Mouse (Mus musculus): ENCODE measurements around the gene Nrcam.

Gene Nrcam

DNA sequence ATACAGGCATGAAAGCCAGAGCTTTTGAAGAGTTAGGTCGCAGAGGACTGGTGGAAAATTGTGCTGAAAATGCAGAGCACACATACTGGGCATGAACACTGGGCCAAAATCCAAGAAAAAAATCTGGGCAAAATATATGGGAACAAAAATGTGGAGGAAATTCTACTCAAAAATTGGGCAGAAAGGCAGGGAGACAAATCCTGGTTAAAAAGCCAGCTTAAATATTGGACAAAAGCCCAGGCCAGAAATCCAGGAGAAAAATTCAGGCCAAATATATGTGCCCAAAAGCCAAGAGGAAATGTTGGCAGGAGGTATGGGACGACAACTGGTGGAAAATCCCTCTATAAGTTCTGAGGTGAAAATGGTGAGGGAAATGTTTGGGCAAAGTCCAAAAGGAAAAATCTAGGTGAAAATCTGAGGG is 288.3 kb downstream of the Nrcam start:
- CTCF ChIA-PET, result no interaction called here

DNA sequence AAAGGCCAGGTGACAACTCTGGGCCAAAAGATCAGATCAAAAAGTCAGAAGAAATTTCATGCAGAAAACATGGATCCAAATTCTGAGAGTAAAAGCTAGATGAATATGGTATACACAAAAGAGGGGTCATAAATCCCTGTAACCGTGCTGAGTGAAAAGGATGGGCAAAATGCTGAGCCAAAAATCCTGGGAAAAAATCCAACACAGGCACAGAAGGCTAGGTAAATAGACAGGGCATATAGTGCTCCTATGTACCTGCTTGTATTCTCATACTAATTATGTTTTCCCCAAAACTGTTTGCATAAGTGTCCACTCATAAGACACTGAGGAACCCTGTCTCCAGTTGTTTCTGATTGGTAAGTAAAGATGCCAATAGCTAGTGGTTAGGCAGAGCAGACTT is 288.8 kb downstream of the Nrcam start:
- CTCF ChIA-PET, result no interaction called here

DNA sequence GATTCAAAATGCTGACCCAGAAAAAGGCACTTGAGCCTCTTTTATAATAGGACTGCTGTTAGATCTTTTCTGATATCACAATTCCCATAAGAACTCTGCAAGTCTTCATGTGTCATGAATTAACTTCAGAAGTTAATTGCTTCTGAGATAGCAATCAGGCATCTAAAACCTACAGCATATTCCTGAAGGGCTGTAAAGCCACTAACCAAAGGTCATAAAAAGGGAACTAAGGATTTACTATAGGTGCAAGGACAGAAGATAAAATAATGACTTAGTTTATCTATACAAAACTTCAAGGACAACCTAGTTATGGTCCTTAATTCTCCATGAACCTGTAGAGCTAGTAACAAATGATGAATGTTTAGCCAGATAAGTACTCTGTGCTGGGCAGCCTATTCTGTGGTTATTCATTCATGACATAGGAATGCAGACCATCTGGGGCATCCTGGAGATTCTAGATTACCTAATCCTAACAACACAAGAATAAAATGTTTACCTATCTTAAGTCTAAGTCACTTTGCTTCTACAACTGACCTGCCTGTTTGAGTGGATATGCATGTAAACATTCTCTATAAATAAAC is 310.7 kb downstream of the Nrcam start:
- CTCF ChIA-PET, result no interaction called here

DNA sequence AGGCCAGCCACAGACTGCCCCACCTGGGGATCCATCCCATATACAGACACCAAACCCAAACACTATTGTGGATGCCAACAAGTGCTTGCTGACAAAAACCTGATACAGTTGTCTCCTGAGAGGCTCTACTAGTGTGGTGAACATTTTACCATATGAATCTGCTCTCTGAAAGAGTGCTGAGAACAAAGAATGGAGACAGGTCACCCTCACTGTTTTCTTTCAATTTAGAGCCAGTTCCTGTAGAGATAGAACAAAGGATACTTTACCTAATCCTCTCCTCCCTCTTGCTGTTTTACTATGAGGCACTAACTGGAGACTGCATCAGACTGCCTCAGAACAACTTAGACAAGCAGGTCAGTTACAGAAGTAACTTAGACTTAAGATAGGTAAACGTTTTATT is 311.9 kb downstream of the Nrcam start:
- CTCF ChIA-PET, result no interaction called here
